Mouse (Mus musculus) CH12.LX (cell line): ENCODE measurements around the gene Ispd. TPM values are rescaled to one million over a fixed set of nuclear protein-coding genes. Genes with fewer than 3 reads are reported as not detected.

ENCODE experiments used
- DNase-seq: peaks from one replicate; pipeline ENCODE4 v3.0.0-alpha.2; 2013; ENCODE audit errors: extremely low read depth
- H3K27ac ChIP-seq: 2 replicates; pipeline ENCODE4 v1.5.1; 2012; ENCODE audit warnings: low read depth, mild to moderate bottlenecking, control low read depth, moderate library complexity; ENCODE audit not compliant: insufficient read depth
- H3K27me3 ChIP-seq: replicated peaks from 2 replicates; pipeline ENCODE3; 2012; ENCODE audit warnings: inconsistent platforms
- H3K36me3 ChIP-seq, 2 experiments: replicated peaks in 1 of 2; 2 replicates each; pipeline versions ENCODE3 to v1.6.1; 2012; ENCODE audit warnings: inconsistent platforms in 1 of 2, low read length in 1 of 2, mild to moderate bottlenecking in 1 of 2, mixed read lengths in 1 of 2, moderate library complexity in 1 of 2; ENCODE audit not compliant: control insufficient read depth in 1 of 2, insufficient read depth in 1 of 2
- H3K4me1 ChIP-seq, 2 experiments: 2 replicates each; pipeline ENCODE4 v1.6.1; 2012; ENCODE audit warnings: inconsistent platforms in 1 of 2, moderate library complexity in 1 of 2; ENCODE audit not compliant: insufficient read depth in 2 of 2, control insufficient read depth in 1 of 2
- H3K4me2 ChIP-seq: 2 replicates; pipeline ENCODE4 v1.6.1; 2012; ENCODE audit warnings: low read depth, mild to moderate bottlenecking, control low read depth; ENCODE audit not compliant: poor library complexity, insufficient read depth, severe bottlenecking
- H3K4me3 ChIP-seq, 3 experiments: fragments of 150-350 bp in 1 of 3; sonication (generic) in 1 of 3; replicated peaks in 1 of 3; 2 replicates each; pipeline versions ENCODE3 to v1.5.1; 2011 to 2012; ENCODE audit warnings: low read depth in 2 of 3, low read length in 2 of 3, mild to moderate bottlenecking in 2 of 3, moderate library complexity in 2 of 3, control low read depth in 1 of 3, improper control_type of control experiment in 1 of 3, inconsistent platforms in 1 of 3, mixed read lengths in 1 of 3; ENCODE audit not compliant: poor library complexity in 1 of 3
- H3K79me2 ChIP-seq: replicated peaks from 2 replicates; pipeline ENCODE4 v1.6.1; 2012; ENCODE audit warnings: mild to moderate bottlenecking, moderate library complexity; ENCODE audit not compliant: control insufficient read depth, poor library complexity, insufficient read depth, severe bottlenecking; ENCODE audit errors: extremely low read depth
- H3K9ac ChIP-seq: 2 replicates; pipeline ENCODE4 v1.6.1; 2012; ENCODE audit warnings: low read depth, mild to moderate bottlenecking, control low read depth, moderate library complexity; ENCODE audit not compliant: insufficient read depth
- H3K9me3 ChIP-seq: replicated peaks from 2 replicates; pipeline ENCODE3; 2012; ENCODE audit warnings: low read length, inconsistent platforms, mixed read lengths
- CTCF ChIP-seq, 2 experiments: IDR thresholded peaks in 1 of 2; conservative IDR thresholded peaks in 1 of 2; 2 replicates each; pipeline ENCODE4 v1.5.1; 2011 to 2012; ENCODE audit warnings: low read depth in 2 of 2, low read length in 2 of 2, improper control_type of control experiment in 1 of 2, inconsistent platforms in 1 of 2, mild to moderate bottlenecking in 1 of 2, moderate library complexity in 1 of 2
- NRF1 ChIP-seq: IDR thresholded peaks from 2 replicates; pipeline ENCODE4 v1.6.1; 2014; ENCODE audit warnings: low read depth, mild to moderate bottlenecking, inconsistent platforms, low read length, improper control_type of control experiment, moderate library complexity
- POLR2AphosphoS2 ChIP-seq: IDR thresholded peaks from 2 replicates; pipeline ENCODE4 v1.6.1; 2011; ENCODE audit warnings: low read depth, low read length, improper control_type of control experiment
- USF1 ChIP-seq: IDR thresholded peaks from 2 replicates; pipeline ENCODE4 v1.6.1; 2014; ENCODE audit warnings: low read depth, mild to moderate bottlenecking, inconsistent platforms, low read length, improper control_type of control experiment
- dilution Hi-C: fragments of 300-500 bp; cut with MboI; formaldehyde crosslinking; loops from 2 replicates; pipeline ENCODE4 v1.14.3; 2020; ENCODE audit warnings: low sequenced_read_pairs; ENCODE audit not compliant: extremely low pct_unique_long_range_greater_than_20kb, extremely low pct_ligation_motif_present
- in situ Hi-C: fragments of 300-500 bp; cut with MboI; formaldehyde crosslinking; loops from 3 replicates; pipeline ENCODE4 v1.14.3; 2019; ENCODE audit warnings: low sequenced_read_pairs, low pct_ligation_motif_present, low pct_unique_long_range_greater_than_20kb, mixed read lengths
- polyA plus RNA-seq: library from polyadenylated mRNA; unstranded; fragments of >175 nt; gene quantifications from 2 replicates; pipeline ENCODE4 v1.2.1, GENCODE M21; 2012; ENCODE audit warnings: low read depth; ENCODE audit not compliant: insufficient read length
- total RNA-seq, 2 experiments: library from RNA; depleted of rRNA; stranded (reverse); fragments of 300-350 nt in 1 of 2; fragments of >200 nt in 1 of 2; gene quantifications; 2 replicates each; pipeline ENCODE4 v1.2.3; 2012 to 2014

The Ispd gene
- total and polyA plus RNA-seq, 3 experiments = 0.51 to 1.8 (median 1.4) TPM

DNA sequence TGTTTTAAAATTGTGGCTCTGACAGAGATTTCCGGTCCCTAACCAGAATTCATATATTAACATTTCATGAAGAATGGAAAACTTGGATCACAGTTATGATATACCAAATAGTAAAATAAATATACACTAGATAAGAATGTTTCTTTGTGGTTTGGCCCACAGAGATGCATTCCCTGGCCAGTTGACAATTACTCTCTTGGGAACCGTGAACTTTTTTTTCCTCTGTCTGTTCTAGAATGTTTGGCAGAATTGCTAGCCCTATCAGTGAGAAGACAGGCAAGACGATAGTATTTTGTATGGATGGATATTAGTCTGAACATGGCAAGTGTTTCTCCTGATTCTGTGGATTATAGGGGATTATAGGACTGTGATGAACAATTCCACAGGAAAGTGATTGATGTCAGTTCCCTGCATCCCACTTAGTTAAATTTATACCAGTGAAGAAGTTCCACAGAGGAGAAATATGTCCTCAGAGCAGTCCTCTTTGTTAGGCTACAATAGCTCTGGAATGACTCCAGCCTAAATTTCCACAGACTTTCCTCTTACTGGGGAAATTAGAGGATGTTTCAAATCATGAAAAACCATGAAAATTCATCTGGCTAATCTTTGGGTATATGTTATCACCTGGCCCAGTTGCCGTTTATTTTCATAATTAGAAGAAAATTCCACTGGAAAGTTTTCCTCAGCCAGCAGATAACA, 352.6 kb downstream of the Ispd start:
- no peak for DNase-seq
- Histone ChIP-seq H3K27ac (no peak overlapping the region), H3K9me3 (no peaks in the 10 kb centered on the region), H3K4me3 (no peak overlapping the region), H3K4me2 (no peak overlapping the region), H3K36me3 (no peaks in the 10 kb centered on the region), H3K9ac (no peak overlapping the region), H3K4me1 (peaks cover 0 to 5% of the 10 kb centered on the region in 2 experiments; a peak in 1 of 4 replicates), H3K27me3 (no peaks in the 10 kb centered on the region), H3K79me2 (no peaks in the 10 kb centered on the region)
- TF ChIP-seq NRF1 (no peak), POLR2AphosphoS2 (no peak), USF1 (no peak), CTCF (conservative IDR thresholded peaks at IDR 0.05 in 1 of 2, IDR thresholded peaks at IDR 0.05 in 1 of 2; ENCODE audit: low read depth in 2 of 2, low read length in 2 of 2) (no peak)
- in situ Hi-C loops = no loop called here
- dilution Hi-C loops = no loop called here

Other genes with a start within 250 kb of the Ispd start
- 13.8 and 14.8 TPM in 2 replicates for gene Ankmy2, start 224.3 kb upstream of the Ispd start, total RNA-seq (2012; rRNA removed)
- gene Ankmy2, start 224.3 kb upstream of the Ispd start, total RNA-seq (2014; rRNA removed) = 19.1 and 20.9 TPM in 2 replicates
- 16.7 and 16.8 TPM in 2 replicates for gene Ankmy2, start 224.3 kb upstream of the Ispd start, polyA plus RNA-seq
- gene Bzw2, start 223.4 kb upstream of the Ispd start, total RNA-seq (2012; rRNA removed) = 161 and 192 TPM in 2 replicates
- gene Bzw2, start 223.4 kb upstream of the Ispd start, total RNA-seq (2014; rRNA removed) = 412 and 424 TPM in 2 replicates
- 254 and 275 TPM in 2 replicates for gene Bzw2, start 223.4 kb upstream of the Ispd start, polyA plus RNA-seq
- not detected in 2 replicates for gene Lrrc72, start 128.1 kb upstream of the Ispd start, total RNA-seq (2012; rRNA removed)
- gene Lrrc72, start 128.1 kb upstream of the Ispd start, total RNA-seq (2014; rRNA removed) = not detected in 2 replicates
- not detected in 2 replicates for gene Lrrc72, start 128.1 kb upstream of the Ispd start, polyA plus RNA-seq
- gene Sostdc1, start 67.3 kb upstream of the Ispd start, total RNA-seq (2012; rRNA removed) = not detected in 2 replicates
- gene Sostdc1, start 67.3 kb upstream of the Ispd start, total RNA-seq (2014; rRNA removed) = not detected in 2 replicates
- not detected in 2 replicates for gene Sostdc1, start 67.3 kb upstream of the Ispd start, polyA plus RNA-seq
- 0.25 and 0.34 TPM in 2 replicates for gene D630036H23Rik, start 731 bp downstream of the Ispd start, total RNA-seq (2012; rRNA removed)
- 0.63 TPM in 1 of 2 replicates, not detected in the other for gene D630036H23Rik, start 731 bp downstream of the Ispd start, total RNA-seq (2014; rRNA removed)
- 0.27 TPM in 1 of 2 replicates, not detected in the other for gene D630036H23Rik, start 731 bp downstream of the Ispd start, polyA plus RNA-seq